Mouse (Mus musculus) adipocyte (in vitro differentiated cells): Measurements from ENCODE around the gene Macrod2.

Experiments
- DNase-seq: peaks from one replicate; pipeline ENCODE4 v3.0.0-alpha.2; 2016; ENCODE audit warnings: low spot score

Gene Macrod2

GRCm38 (mm10) chr2:142024534-142025155 lies 1629.5 kb downstream of the Macrod2 start:
- DNase-seq, result no peak

- no peak for DNase-seq
Observed at GRCm38 (mm10) chr2:142026721-142027120, 1631.6 kb downstream of the Macrod2 start.

GRCm38 (mm10) chr2:142030756-142031646 lies 1635.9 kb downstream of the Macrod2 start:
- no peak for DNase-seq

GRCm38 (mm10) chr2:142055576-142055975 lies 1660.5 kb downstream of the Macrod2 start:
- DNase-seq, result no peak

GRCm38 (mm10) chr2:142057889-142058750 lies 1663.0 kb downstream of the Macrod2 start:
- DNase-seq, result no peak

GRCm38 (mm10) chr2:142058751-142059090 lies 1663.6 kb downstream of the Macrod2 start:
- DNase-seq, result no peak

GRCm38 (mm10) chr2:142108947-142109346 lies 1713.8 kb downstream of the Macrod2 start:
- DNase-seq, result no peak

GRCm38 (mm10) chr2:142116623-142117022 lies 1721.5 kb downstream of the Macrod2 start:
- no peak for DNase-seq

- peak; percentile 22 for DNase-seq
Observed at GRCm38 (mm10) chr2:142128109-142128508, 1733.0 kb downstream of the Macrod2 start.

- no peak for DNase-seq
Observed at GRCm38 (mm10) chr2:142129166-142129565, 1734.1 kb downstream of the Macrod2 start.

- no peak for DNase-seq
Observed at GRCm38 (mm10) chr2:142149310-142149709, 1754.2 kb downstream of the Macrod2 start.

- no peak for DNase-seq
Observed at GRCm38 (mm10) chr2:142163506-142164275, 1768.6 kb downstream of the Macrod2 start.

- DNase-seq, result no peak
Observed at GRCm38 (mm10) chr2:142169649-142170048, 1774.5 kb downstream of the Macrod2 start.

- no peak for DNase-seq
Observed at GRCm38 (mm10) chr2:142172706-142173105, 1777.6 kb downstream of the Macrod2 start.

GRCm38 (mm10) chr2:142174039-142174438 lies 1778.9 kb downstream of the Macrod2 start:
- no peak for DNase-seq

GRCm38 (mm10) chr2:142186922-142187321 lies 1791.8 kb downstream of the Macrod2 start:
- no peak for DNase-seq

GRCm38 (mm10) chr2:142187428-142187827 lies 1792.3 kb downstream of the Macrod2 start:
- no peak for DNase-seq

- DNase-seq, result no peak
Observed at GRCm38 (mm10) chr2:142217371-142217770, 1822.3 kb downstream of the Macrod2 start.

GRCm38 (mm10) chr2:142222137-142222921 lies 1827.2 kb downstream of the Macrod2 start:
- no peak for DNase-seq

- DNase-seq, result no peak
Observed at GRCm38 (mm10) chr2:142222926-142223325, 1827.8 kb downstream of the Macrod2 start.
